Mouse (Mus musculus) lung, postnatal 10 days (tissue): ENCODE results near the gene Hoxd8.

Experiments
- DNase-seq: peaks from one replicate; pipeline ENCODE4 v3.0.0; 2021

Gene Hoxd8

GRCm38 (mm10) chr2:74670632-74671188 is 33.7 kb upstream of the Hoxd8 start:
- DNase-seq, result no peak

GRCm38 (mm10) chr2:74671847-74672246 is 32.6 kb upstream of the Hoxd8 start:
- no peak for DNase-seq

GRCm38 (mm10) chr2:74672481-74673362 is 31.7 kb upstream of the Hoxd8 start:
- peak; percentile 68 for DNase-seq

- DNase-seq, result no peak
These were observed 30.5 kb upstream of the Hoxd8 start for GRCm38 (mm10) chr2:74673835-74674425.

GRCm38 (mm10) chr2:74674881-74675665 is 29.3 kb upstream of the Hoxd8 start, which contains the start of gene Hoxd12:
Gene Hoxd12, plus strand, starts transcription at chr2:74675013.
- no peak for DNase-seq

- DNase-seq, result no peak
These were observed 28.6 kb upstream of the Hoxd8 start for GRCm38 (mm10) chr2:74675666-74676282.

- DNase-seq, result no peak
These were observed 27.9 kb upstream of the Hoxd8 start for GRCm38 (mm10) chr2:74676376-74677052.

- DNase-seq, result no peak
These were observed 27.3 kb upstream of the Hoxd8 start for GRCm38 (mm10) chr2:74677106-74677505.

GRCm38 (mm10) chr2:74678891-74679595 is 25.4 kb upstream of the Hoxd8 start, which contains the start of gene Hoxd11:
Gene Hoxd11, plus strand, starts transcription at chr2:74679557.
- no peak for DNase-seq

GRCm38 (mm10) chr2:74679596-74679971 is 24.8 kb upstream of the Hoxd8 start:
- no peak for DNase-seq

- no peak for DNase-seq
These were observed 24.4 kb upstream of the Hoxd8 start for GRCm38 (mm10) chr2:74679980-74680379.

- no peak for DNase-seq
These were observed 23.6 kb upstream of the Hoxd8 start for GRCm38 (mm10) chr2:74680561-74681398.

GRCm38 (mm10) chr2:74681594-74682531 is 22.6 kb upstream of the Hoxd8 start:
- DNase-seq, result no peak

- no peak for DNase-seq
These were observed 21.6 kb upstream of the Hoxd8 start for GRCm38 (mm10) chr2:74682796-74683195.

- no peak for DNase-seq
These were observed 20.9 kb upstream of the Hoxd8 start for GRCm38 (mm10) chr2:74683471-74683951.

GRCm38 (mm10) chr2:74684106-74684505 is 20.3 kb upstream of the Hoxd8 start:
- DNase-seq, result no peak

- DNase-seq, result no peak
These were observed 19.3 kb upstream of the Hoxd8 start for GRCm38 (mm10) chr2:74685059-74685603.

- peak; percentile 67 for DNase-seq
These were observed 18.0 kb upstream of the Hoxd8 start for GRCm38 (mm10) chr2:74686301-74686987.
